Mouse (Mus musculus) embryonic fibroblast, embryonic 13.5 days (primary cell): ENCODE data around the gene Rhbg.

Experiments used
- CTCF ChIP-seq: IDR thresholded peaks from 2 replicates; pipeline ENCODE4 v1.5.1; 2011; ENCODE audit warnings: mild to moderate bottlenecking, control low read depth, low read length, moderate library complexity, borderline replicate concordance; ENCODE audit not compliant: insufficient read depth
- POLR2A ChIP-seq: IDR thresholded peaks from 2 replicates; pipeline ENCODE4 v1.6.1; 2011; ENCODE audit warnings: low read depth, mild to moderate bottlenecking, control low read depth, low read length, moderate library complexity

- TF ChIP-seq CTCF = no peak
- TF ChIP-seq POLR2A = no peak
Measured at GRCm38 (mm10) chr3:88197741-88198504, 56.6 kb downstream of the Rhbg start.
